Mouse (Mus musculus) neural tube, embryonic 13.5 days (tissue): ENCODE measurements around the gene Zfp553. TPM values are rescaled to one million over a fixed set of nuclear protein-coding genes. Genes with fewer than 3 reads are reported as not detected.

Experiments used
- ATAC-seq: fragments of 200-750 bp; cut with Nextera tagmentation; 2 replicates; pipeline ENCODE4 v1.8.0; 2017; ENCODE audit warnings: low read depth, mild to moderate bottlenecking, moderate TSS enrichment, moderate library complexity
- H3K27ac ChIP-seq: fragments of 300-500 bp; sonication (generic); replicated peaks from 2 replicates; pipeline ENCODE4 v1.5.1; 2015; ENCODE audit warnings: moderate library complexity, mild to moderate bottlenecking, inconsistent platforms
- H3K27me3 ChIP-seq: fragments of 300-500 bp; sonication (generic); 2 replicates; pipeline ENCODE4 v1.6.1; 2015; ENCODE audit warnings: mild to moderate bottlenecking, inconsistent platforms
- H3K36me3 ChIP-seq: fragments of 300-500 bp; sonication (generic); 2 replicates; pipeline ENCODE4 v1.6.1; 2015; ENCODE audit warnings: mild to moderate bottlenecking, inconsistent platforms
- H3K4me1 ChIP-seq: fragments of 300-500 bp; sonication (generic); replicated peaks from 2 replicates; pipeline ENCODE4 v1.6.1; 2015; ENCODE audit warnings: inconsistent platforms
- H3K4me2 ChIP-seq: fragments of 300-500 bp; sonication (generic); 2 replicates; pipeline ENCODE4 v1.6.1; 2015; ENCODE audit warnings: inconsistent platforms, mild to moderate bottlenecking, moderate library complexity
- H3K4me3 ChIP-seq: fragments of 300-500 bp; sonication (generic); 2 replicates; pipeline ENCODE4 v1.5.1; 2015; ENCODE audit warnings: mild to moderate bottlenecking, inconsistent platforms
- H3K9ac ChIP-seq: fragments of 300-500 bp; sonication (generic); 2 replicates; pipeline ENCODE4 v1.6.1; 2015; ENCODE audit warnings: moderate library complexity, mild to moderate bottlenecking, inconsistent platforms
- H3K9me3 ChIP-seq: fragments of 300-500 bp; sonication (generic); 2 replicates; pipeline ENCODE4 v1.6.1; 2016; ENCODE audit warnings: inconsistent platforms
- WGBS: fragments of 180-500 bp; shearing (Covaris S2); methylation state at CpG from one replicate; pipeline ENCODE4 v1.1.7; 2015; 5-methylcytosine and 5-hydroxymethylcytosine counted together
- polyA plus RNA-seq: library from polyadenylated mRNA; unstranded; fragments of >200 nt; fragmentation: Nextera tagmentation; extraction: Ambion mirVana; gene quantifications from 2 replicates; pipeline ENCODE4 v1.2.1, GENCODE M21; 2015

Gene Zfp553
- polyA plus RNA-seq, 1 experiment from 2014 or later, result 54.7 TPM

GRCm38 (mm10) chr7:127195544-127196295 is 37.1 kb upstream of the Zfp553 start, which contains the start of gene Cd2bp2:
Gene Cd2bp2, minus strand, starts transcription at chr7:127196050.
- H3K9me3 ChIP-seq, result no peaks in the 10 kb centered on the region
- H3K36me3 ChIP-seq, result peaks cover 79% of the 10 kb centered on the region
- peak; percentile 95 for ATAC-seq
- peaks cover 34% of the 10 kb centered on the region for H3K4me1 ChIP-seq
- peak within 1 kb of the TSS; percentile 81 for H3K9ac ChIP-seq
- peak within 1 kb of the TSS; percentile 73 for H3K4me3 ChIP-seq
- no peaks in the 10 kb centered on the region for H3K27me3 ChIP-seq
- peak within 1 kb of the TSS; percentile 77 for H3K4me2 ChIP-seq
- WGBS, result under 1% methylated on average over 51 of the region's 51 CpGs
- H3K27ac ChIP-seq, result peak within 1 kb of the TSS; percentile 90

GRCm38 (mm10) chr7:127196484-127196883 is 36.4 kb upstream of the Zfp553 start:
- Histone ChIP-seq H3K9me3 (no peaks in the 10 kb centered on the region), H3K4me2 (peak overlapping the region; percentile 75), H3K36me3 (peaks cover 81% of the 10 kb centered on the region), H3K4me3 (peak overlapping the region; percentile 73), H3K9ac (peak overlapping the region; percentile 80), H3K27me3 (no peaks in the 10 kb centered on the region), H3K4me1 (peaks cover 34% of the 10 kb centered on the region), H3K27ac (peak overlapping the region; percentile 89)
- no peak for ATAC-seq
- 63% methylated on average over 11 of the region's 11 CpGs for WGBS

GRCm38 (mm10) chr7:127206606-127207005 is 26.3 kb upstream of the Zfp553 start:
- Histone ChIP-seq H3K27ac (no peak overlapping the region), H3K27me3 (no peaks in the 10 kb centered on the region), H3K4me2 (peak overlapping the region; percentile 98), H3K4me1 (peaks cover 39% of the 10 kb centered on the region), H3K36me3 (peaks cover 29% of the 10 kb centered on the region), H3K9ac (peak overlapping the region; percentile 91), H3K4me3 (peak overlapping the region; percentile 98), H3K9me3 (no peaks in the 10 kb centered on the region)
- no peak for ATAC-seq
- WGBS, result 68% methylated on average over 2 of the region's 2 CpGs

GRCm38 (mm10) chr7:127207374-127208294 is 25.2 kb upstream of the Zfp553 start:
- 0 out of 2 replicates have a peak, but pooled peaks have one; percentile 7 for ATAC-seq
- Histone ChIP-seq H3K27me3 (no peaks in the 10 kb centered on the region), H3K9ac (peak overlapping the region; percentile 91)

GRCm38 (mm10) chr7:127208295-127208552 is 24.6 kb upstream of the Zfp553 start, which contains the start of gene Tbc1d10b:
Gene Tbc1d10b, minus strand, starts transcription at chr7:127208468.
- Histone ChIP-seq H3K9ac (peak within 1 kb of the TSS; percentile 91), H3K4me3 (peak within 1 kb of the TSS; percentile 98), H3K4me2 (peak within 1 kb of the TSS; percentile 98), H3K4me1 (peaks cover 39% of the 10 kb centered on the region), H3K27ac (peak within 1 kb of the TSS; percentile 91), H3K9me3 (no peaks in the 10 kb centered on the region), H3K27me3 (no peaks in the 10 kb centered on the region), H3K36me3 (peaks cover 14% of the 10 kb centered on the region)
- ATAC-seq, result 0 out of 2 replicates have a peak, but pooled peaks have one; percentile 1
- WGBS, result 0% methylated on average over 18 of the region's 44 CpGs

More at GRCm38 (mm10) chr7:127207374-127208294, 25.2 kb upstream of the Zfp553 start:
- Histone ChIP-seq H3K36me3 (peaks cover 20% of the 10 kb centered on the region), H3K27ac (peak overlapping the region; percentile 89), H3K9me3 (no peaks in the 10 kb centered on the region), H3K4me1 (peaks cover 39% of the 10 kb centered on the region), H3K4me3 (peak overlapping the region; percentile 98), H3K4me2 (peak overlapping the region; percentile 98)
- under 1% methylated on average over 52 of the region's 53 CpGs for whole genome bisulfite sequencing

- under 1% methylated on average over 35 of the region's 44 CpGs for WGBS
- peaks cover 39% of the 10 kb centered on the region for H3K4me1 ChIP-seq
- H3K9me3 ChIP-seq, result no peaks in the 10 kb centered on the region
- H3K9ac ChIP-seq, result peak within 1 kb of the TSS; percentile 91
- ATAC-seq, result peak; percentile 96
- H3K27ac ChIP-seq, result peak within 1 kb of the TSS; percentile 91
- H3K36me3 ChIP-seq, result peaks cover 8% of the 10 kb centered on the region
- peak within 1 kb of the TSS; percentile 98 for H3K4me3 ChIP-seq
- peaks cover 2% of the 10 kb centered on the region for H3K27me3 ChIP-seq
- H3K4me2 ChIP-seq, result peak within 1 kb of the TSS; percentile 98
Measured at GRCm38 (mm10) chr7:127208553-127209438, 24.1 kb upstream of the Zfp553 start, which contains the start of gene Mylpf. Gene Mylpf, plus strand, starts transcription at chr7:127208890.

GRCm38 (mm10) chr7:127209851-127210250 is 23.0 kb upstream of the Zfp553 start:
- Histone ChIP-seq H3K27ac (peak overlapping the region; percentile 91; the same call in 1 of the 2 replicates), H3K4me3 (peak overlapping the region; percentile 98; the same call in 1 of the 2 replicates), H3K36me3 (peaks cover 6% of the 10 kb centered on the region; the same call in 1 of the 2 replicates)

GRCm38 (mm10) chr7:127210266-127210665 is 22.6 kb upstream of the Zfp553 start:
- H3K4me3 ChIP-seq, result no peak overlapping the region
- H3K27ac ChIP-seq, result no peak overlapping the region
- H3K9me3 ChIP-seq, result no peaks in the 10 kb centered on the region
- peaks cover 2% of the 10 kb centered on the region; the same call in 1 of the 2 replicates for H3K36me3 ChIP-seq
- H3K4me2 ChIP-seq, result no peak overlapping the region
- WGBS, result 87% methylated on average over 4 of the region's 4 CpGs
- ATAC-seq, result no peak
- peaks cover 14% of the 10 kb centered on the region for H3K27me3 ChIP-seq
- no peak overlapping the region for H3K9ac ChIP-seq
- peaks cover 37% of the 10 kb centered on the region for H3K4me1 ChIP-seq

More at GRCm38 (mm10) chr7:127209851-127210250, 23.0 kb upstream of the Zfp553 start:
- no peak for ATAC-seq
- 81% methylated on average over 5 of the region's 5 CpGs for WGBS
- Histone ChIP-seq H3K4me2 (peak overlapping the region; percentile 69), H3K9me3 (no peaks in the 10 kb centered on the region), H3K27me3 (peaks cover 11% of the 10 kb centered on the region), H3K4me1 (peaks cover 38% of the 10 kb centered on the region), H3K9ac (peak overlapping the region; percentile 66; the same call in 1 of the 2 replicates)

GRCm38 (mm10) chr7:127211014-127211745 is 21.7 kb upstream of the Zfp553 start:
- no peak for ATAC-seq
- H3K4me1 ChIP-seq, result peaks cover 30% of the 10 kb centered on the region
- no peak overlapping the region for H3K4me3 ChIP-seq
- no peak overlapping the region for H3K27ac ChIP-seq
- 65% methylated on average over 5 of the region's 5 CpGs for WGBS
- H3K9ac ChIP-seq, result no peak overlapping the region
- H3K9me3 ChIP-seq, result no peaks in the 10 kb centered on the region
- H3K4me2 ChIP-seq, result no peak overlapping the region
- H3K27me3 ChIP-seq, result peaks cover 14% of the 10 kb centered on the region
- no peaks in the 10 kb centered on the region for H3K36me3 ChIP-seq

- Histone ChIP-seq H3K4me2 (no peak overlapping the region), H3K9me3 (no peaks in the 10 kb centered on the region), H3K9ac (no peak overlapping the region), H3K27me3 (peaks cover 14% of the 10 kb centered on the region), H3K36me3 (no peaks in the 10 kb centered on the region), H3K4me3 (no peak overlapping the region), H3K4me1 (peaks cover 17% of the 10 kb centered on the region), H3K27ac (no peak overlapping the region)
- ATAC-seq, result no peak
- WGBS, result 93% methylated on average over 12 of the region's 12 CpGs
Measured at GRCm38 (mm10) chr7:127212432-127213250, 20.2 kb upstream of the Zfp553 start.
